Comparison of ENCODE assay signal across 9 mouse cellular contexts in genomic region chr11:46213844-46214243, GRCm38 (mm10). TPM values are rescaled to one million over a fixed set of nuclear protein-coding genes. Genes with fewer than 3 reads are reported as not detected.
DNase-seq lines count a peak whose midpoint lies in the region; ATAC-seq lines count a peak whose summit lies in the region.
"Had no signal": no experiment of that assay in that cellular context is flagged by ENCODE, and none has a peak within 500 bp of the region (broad histone marks: within the 10 kb centered on the region; RNA-seq: fewer than 3 reads in every experiment).

No protein-coding gene starts in this region.

- H3K4me3 ChIP-seq in hindbrain, embryonic 11.5 days (ENCODE audit: low read depth, low read length): no peak overlapping the region
- H3K4me3 ChIP-seq in hindbrain, embryonic 16.5 days (ENCODE audit: low read length): no peak overlapping the region
- no peak overlapping the region for H3K4me3 ChIP-seq in heart, embryonic 16.5 days (ENCODE audit: low read length)
- H3K4me3 ChIP-seq in liver, embryonic 15.5 days (replicated peaks): no peak overlapping the region

- ATAC-seq in hindbrain, embryonic 11.5 days (ENCODE audit: low FRiP score): no peak
- ATAC-seq in hindbrain, embryonic 16.5 days: no peak
- ATAC-seq in heart, embryonic 16.5 days (replicated peaks; ENCODE audit: extremely low read depth, insufficient read depth, low FRiP score): peak; percentile 62
- no peak for ATAC-seq in liver, embryonic 15.5 days (ENCODE audit: insufficient read depth)

- no peak for DNase-seq in hindbrain, embryonic 11.5 days (ENCODE audit: low spot score)
- DNase-seq in embryo, embryonic 10 days (ENCODE audit: low spot score): peak; percentile 64
- no peak for DNase-seq in adrenal gland, postnatal 10 days
- DNase-seq in cerebellum, postnatal 36 days: no peak
- DNase-seq in cerebellum, postnatal 25 days: no peak

- H3K9me3 ChIP-seq in hindbrain, embryonic 11.5 days (ENCODE audit: control insufficient read depth, low read length): no peaks in the 10 kb centered on the region
- H3K9me3 ChIP-seq in hindbrain, embryonic 16.5 days (ENCODE audit: control insufficient read depth, low read length): no peaks in the 10 kb centered on the region
- no peaks in the 10 kb centered on the region for H3K9me3 ChIP-seq in heart, embryonic 16.5 days (replicated peaks; ENCODE audit: control insufficient read depth, low read length)
- no peaks in the 10 kb centered on the region for H3K9me3 ChIP-seq in liver, embryonic 15.5 days (replicated peaks)

- H3K4me2 ChIP-seq in hindbrain, embryonic 11.5 days (replicated peaks; ENCODE audit: low read depth, low read length): no peak overlapping the region
- no peak overlapping the region for H3K4me2 ChIP-seq in hindbrain, embryonic 16.5 days (ENCODE audit: low read length)
- no peak overlapping the region for H3K4me2 ChIP-seq in heart, embryonic 16.5 days (ENCODE audit: low read depth, low read length)
- H3K4me2 ChIP-seq in liver, embryonic 15.5 days: no peak overlapping the region

- H3K36me3 ChIP-seq in hindbrain, embryonic 11.5 days (ENCODE audit: control insufficient read depth, insufficient read depth, low read length): no peaks in the 10 kb centered on the region
- H3K36me3 ChIP-seq in hindbrain, embryonic 16.5 days (ENCODE audit: control insufficient read depth, insufficient read depth, low read length): peaks cover 7% of the 10 kb centered on the region; the same call in 1 of the 2 replicates
- 0 out of 2 replicates have a peak, but pooled peaks cover 2% of the 10 kb centered on the region for H3K36me3 ChIP-seq in heart, embryonic 16.5 days (ENCODE audit: control insufficient read depth, insufficient read depth)
- H3K36me3 ChIP-seq in liver, embryonic 15.5 days (replicated peaks): no peaks in the 10 kb centered on the region

- WGBS in hindbrain, embryonic 11.5 days: 86% methylated on average over 5 of the region's 5 CpGs
- 81% methylated on average over 5 of the region's 5 CpGs for WGBS in hindbrain, embryonic 16.5 days
- WGBS in heart, embryonic 16.5 days: 32% methylated on average over 5 of the region's 5 CpGs
- WGBS in liver, embryonic 15.5 days (ENCODE audit: insufficient replicate concordance): 67% methylated on average over 5 of the region's 5 CpGs

- no peak overlapping the region for H3K9ac ChIP-seq in hindbrain, embryonic 11.5 days (ENCODE audit: low read depth, low read length)
- no peak overlapping the region for H3K9ac ChIP-seq in hindbrain, embryonic 16.5 days (ENCODE audit: low read depth, low read length)
- H3K9ac ChIP-seq in heart, embryonic 16.5 days (ENCODE audit: low read length): peak overlapping the region; percentile 56
- H3K9ac ChIP-seq in liver, embryonic 15.5 days: no peak overlapping the region

- H3K27ac ChIP-seq in hindbrain, embryonic 11.5 days (ENCODE audit: low read depth, low read length): 0 out of 2 replicates have a peak overlapping the region, but pooled peaks have one; percentile 10
- H3K27ac ChIP-seq in hindbrain, embryonic 16.5 days (ENCODE audit: low read depth, low read length): no peak overlapping the region
- peak overlapping the region; percentile 92 for H3K27ac ChIP-seq in heart, embryonic 16.5 days (ENCODE audit: low read length)
- 0 out of 2 replicates have a peak overlapping the region, but pooled peaks have one; percentile 0 for H3K27ac ChIP-seq in liver, embryonic 15.5 days (replicated peaks)

- H3K27me3 ChIP-seq in hindbrain, embryonic 11.5 days (ENCODE audit: control insufficient read depth, insufficient read depth, low read length): no peaks in the 10 kb centered on the region
- H3K27me3 ChIP-seq in hindbrain, embryonic 16.5 days (replicated peaks; ENCODE audit: control insufficient read depth, insufficient read depth, low read length): no peaks in the 10 kb centered on the region
- no peaks in the 10 kb centered on the region for H3K27me3 ChIP-seq in heart, embryonic 16.5 days (ENCODE audit: control insufficient read depth, insufficient read depth, low read length)
- H3K27me3 ChIP-seq in liver, embryonic 15.5 days: no peaks in the 10 kb centered on the region

- H3K4me1 ChIP-seq in hindbrain, embryonic 11.5 days (replicated peaks; ENCODE audit: control insufficient read depth, insufficient read depth, low read length): peaks cover 2% of the 10 kb centered on the region
- peaks cover 21% of the 10 kb centered on the region for H3K4me1 ChIP-seq in hindbrain, embryonic 16.5 days (ENCODE audit: control insufficient read depth, insufficient read depth, low read depth, low read length)
- H3K4me1 ChIP-seq in heart, embryonic 16.5 days (ENCODE audit: control insufficient read depth, insufficient read depth, low read length): peaks cover 38% of the 10 kb centered on the region
- peaks cover 9% of the 10 kb centered on the region; the same call in 1 of the 2 replicates for H3K4me1 ChIP-seq in liver, embryonic 15.5 days (replicated peaks)

RNA-seq across cellular contexts. Expression of gene Fndc9, which starts 21.5 kb away (rescaled TPM):
- 0.68 and 1.0 TPM in 2 replicates for polyA plus RNA-seq in hindbrain, embryonic 11.5 days (2014; fragmentation: Nextera tagmentation; extraction: Ambion mirVana)
- 2.7 and 3.8 TPM in 2 replicates for polyA plus RNA-seq in hindbrain, embryonic 16.5 days (2015; fragmentation: Nextera tagmentation; extraction: Ambion mirVana)
- polyA plus RNA-seq in heart, embryonic 16.5 days (2015; fragmentation: Nextera tagmentation; extraction: Ambion mirVana): 0.08 TPM in 1 of 2 replicates, not detected in the other
- polyA plus RNA-seq in liver, embryonic 15.5 days (2015; fragmentation: Nextera tagmentation; extraction: Ambion mirVana): 0.03 and 0.12 TPM in 2 replicates
- total RNA-seq in adrenal gland, postnatal 10 days (2021): not detected
- total RNA-seq: megakaryocyte-erythroid progenitor cell, adult 5-6 weeks had no signal

RNA-seq across cellular contexts. Expression of gene Nipal4, which starts 47.5 kb away (rescaled TPM):
- polyA plus RNA-seq in hindbrain, embryonic 11.5 days (2014; fragmentation: Nextera tagmentation; extraction: Ambion mirVana): 0.96 and 1.6 TPM in 2 replicates
- polyA plus RNA-seq in hindbrain, embryonic 16.5 days (2015; fragmentation: Nextera tagmentation; extraction: Ambion mirVana): 0.26 and 0.45 TPM in 2 replicates
- polyA plus RNA-seq in heart, embryonic 16.5 days (2015; fragmentation: Nextera tagmentation; extraction: Ambion mirVana): 4.0 and 4.9 TPM in 2 replicates
- 0.03 and 0.15 TPM in 2 replicates for polyA plus RNA-seq in liver, embryonic 15.5 days (2015; fragmentation: Nextera tagmentation; extraction: Ambion mirVana)
- total RNA-seq in adrenal gland, postnatal 10 days (2021): under 1 TPM in 1 of 2 experiments, not detected in 1; 0.12 TPM
- total RNA-seq: megakaryocyte-erythroid progenitor cell, adult 5-6 weeks had no signal
